Mouse (Mus musculus): ENCODE results near the gene P3h2.

The P3h2 gene

DNA sequence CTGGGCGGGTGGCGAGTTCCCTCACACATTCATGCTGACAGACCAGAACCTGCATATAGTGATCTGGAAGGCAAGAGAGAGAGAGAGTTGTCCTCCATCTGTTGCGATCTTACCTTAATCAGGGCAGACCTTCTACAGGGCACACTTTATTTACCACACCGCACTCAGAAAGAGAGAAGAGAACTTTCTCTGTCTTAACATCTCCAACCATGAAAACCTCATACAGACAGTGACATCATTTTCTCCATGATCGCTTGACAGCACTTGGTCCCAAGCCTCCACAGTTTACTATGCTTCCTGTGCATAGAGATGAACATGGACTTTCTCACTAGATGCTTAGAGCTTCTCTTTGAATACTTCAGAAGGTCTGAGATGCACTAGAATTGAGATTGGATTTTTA is 118.4 kb downstream of the P3h2 start:
- DNase-seq (ENCODE audit: extremely low spot score, low spot score): no peak

DNA sequence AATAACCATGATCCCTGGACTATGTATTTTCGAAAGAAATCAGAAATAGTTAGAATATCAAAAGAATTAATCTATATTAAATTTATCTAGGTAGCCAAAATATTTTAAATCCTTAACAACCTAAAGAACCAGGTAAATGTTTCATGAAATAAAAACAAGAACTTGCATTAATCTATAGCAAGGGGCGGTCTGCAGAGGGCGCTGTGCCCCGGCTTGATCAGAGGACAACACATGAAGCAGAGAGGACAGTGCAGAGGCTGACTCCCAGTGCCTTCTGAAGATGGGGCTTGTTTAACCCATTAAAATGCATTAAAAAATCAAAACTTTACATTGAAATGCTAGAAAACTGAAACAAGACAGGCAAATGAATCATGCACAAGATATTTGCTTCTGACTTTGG is 121.9 kb downstream of the P3h2 start:
- DNase-seq (ENCODE audit: extremely low spot score, low spot score): peak; percentile 28

DNA sequence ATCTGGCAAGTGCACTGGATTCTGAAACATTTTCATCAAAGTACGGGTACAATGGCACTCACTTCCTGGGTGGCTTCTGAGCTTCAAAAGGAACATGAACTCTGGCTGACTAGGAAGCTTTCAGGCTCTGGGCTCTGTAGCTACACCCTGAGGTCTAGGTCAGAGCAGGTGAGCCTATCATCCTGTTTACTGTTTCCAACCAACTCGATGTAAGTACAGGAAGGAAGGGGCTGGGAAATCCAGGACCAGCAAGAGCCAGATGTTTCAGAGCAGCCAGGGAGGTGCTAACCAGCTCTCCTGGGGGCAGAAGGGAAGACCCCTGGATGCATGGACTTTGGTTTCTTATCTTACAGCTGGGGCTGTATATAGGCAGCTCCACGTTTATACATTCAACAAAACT is 126.5 kb downstream of the P3h2 start:
- no peak for DNase-seq (ENCODE audit: extremely low spot score, low spot score)

DNA sequence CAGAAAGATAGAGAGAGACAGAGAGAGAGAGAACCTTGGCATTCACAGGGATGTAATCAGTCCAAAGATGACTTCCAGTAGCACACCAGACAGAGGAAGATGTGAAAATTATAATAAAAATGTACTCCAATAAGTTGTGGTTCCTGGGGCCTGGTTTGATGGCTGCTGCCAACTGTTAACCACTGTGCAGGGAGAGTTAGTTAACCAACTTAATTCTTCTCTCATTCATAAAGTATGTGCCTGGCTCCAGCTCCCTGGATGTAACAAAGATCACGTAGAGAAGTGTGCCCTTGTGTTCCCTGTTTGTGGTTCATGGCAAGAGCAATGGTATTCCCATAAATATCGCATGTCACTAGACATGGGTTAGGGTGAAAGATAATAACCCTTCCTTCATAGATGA is 128.4 kb downstream of the P3h2 start:
- DNase-seq (ENCODE audit: extremely low spot score, low spot score): no peak

DNA sequence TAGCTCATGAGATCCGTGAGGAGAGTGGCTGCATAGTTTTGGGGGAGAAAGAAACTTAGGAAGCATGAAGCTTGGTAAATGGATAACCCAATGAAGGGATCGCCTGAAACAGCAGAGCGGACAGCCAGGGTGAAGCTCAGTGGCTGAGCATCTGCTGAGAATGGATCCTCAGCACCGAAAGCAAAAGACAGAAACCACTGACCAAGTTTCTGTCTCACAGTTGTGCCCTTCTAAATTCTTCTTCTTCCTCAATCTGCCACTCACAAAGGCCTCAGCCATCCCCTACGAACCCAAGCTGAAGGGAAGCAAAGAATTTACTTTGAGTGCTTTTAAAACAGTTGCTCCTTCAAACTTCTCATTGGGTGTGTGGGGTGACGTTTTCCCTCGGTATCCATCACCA is 134.3 kb downstream of the P3h2 start:
- no peak for DNase-seq (ENCODE audit: extremely low spot score, low spot score)

DNA sequence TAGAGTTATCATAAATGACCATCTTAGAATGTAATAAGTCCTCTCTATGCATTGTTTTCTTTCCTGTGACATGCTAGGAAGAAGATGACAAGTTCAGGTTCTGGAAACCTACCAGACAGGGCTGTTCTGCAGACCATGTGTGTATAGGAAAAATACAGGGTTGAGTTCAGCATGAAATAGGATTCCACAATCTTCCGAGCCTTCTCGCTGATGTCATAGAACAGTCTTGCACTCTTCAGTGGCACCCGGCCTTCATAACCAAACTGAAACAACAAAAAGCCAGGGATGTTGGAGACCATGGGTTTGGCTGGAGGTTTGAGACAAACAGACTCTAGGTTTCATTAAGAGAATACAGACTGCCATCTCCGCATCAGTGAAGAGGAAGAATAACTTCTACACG is 134.9 kb downstream of the P3h2 start:
- no peak for DNase-seq (ENCODE audit: extremely low spot score, low spot score)

DNA sequence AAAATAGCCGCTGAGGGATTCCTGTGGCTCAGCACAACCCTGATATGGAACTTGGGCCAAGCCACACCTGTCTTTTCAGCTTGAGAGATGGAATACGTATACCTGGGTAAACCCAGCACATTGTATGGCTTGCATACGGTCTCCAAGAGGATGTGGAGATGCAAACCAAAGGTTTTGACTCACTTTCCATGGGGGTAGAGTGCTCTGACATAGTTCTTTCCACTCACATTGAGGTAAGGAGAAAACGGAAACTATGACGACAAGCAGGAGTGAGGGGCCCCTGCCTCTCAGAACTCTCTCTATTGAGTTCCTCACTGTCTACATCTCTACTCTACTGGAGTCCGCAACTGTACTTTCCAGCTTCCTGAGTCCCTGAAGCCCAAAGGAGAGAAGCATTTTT is 135.4 kb downstream of the P3h2 start:
- no peak for DNase-seq (ENCODE audit: extremely low spot score, low spot score)

DNA sequence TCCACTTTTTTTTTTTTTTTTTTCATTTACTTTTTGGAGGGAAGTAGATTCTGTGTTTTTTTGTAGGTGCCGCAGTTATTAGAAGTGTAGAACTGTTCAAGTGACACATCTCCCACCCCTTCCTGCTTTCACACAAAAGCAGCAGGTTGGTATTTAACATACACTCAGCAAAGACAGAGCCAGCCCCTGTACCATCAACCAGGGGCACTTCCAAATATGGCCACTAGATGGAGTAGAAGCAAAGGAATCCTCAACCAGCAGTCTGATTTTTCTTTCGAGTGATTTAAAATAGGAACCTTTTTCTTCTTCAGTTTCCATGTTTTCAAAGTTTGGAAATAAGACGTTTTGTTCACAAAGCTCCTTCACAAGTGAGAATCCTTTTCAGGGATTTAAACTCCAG is 138.3 kb downstream of the P3h2 start:
- peak; percentile 64 for DNase-seq (ENCODE audit: extremely low spot score, low spot score)

DNA sequence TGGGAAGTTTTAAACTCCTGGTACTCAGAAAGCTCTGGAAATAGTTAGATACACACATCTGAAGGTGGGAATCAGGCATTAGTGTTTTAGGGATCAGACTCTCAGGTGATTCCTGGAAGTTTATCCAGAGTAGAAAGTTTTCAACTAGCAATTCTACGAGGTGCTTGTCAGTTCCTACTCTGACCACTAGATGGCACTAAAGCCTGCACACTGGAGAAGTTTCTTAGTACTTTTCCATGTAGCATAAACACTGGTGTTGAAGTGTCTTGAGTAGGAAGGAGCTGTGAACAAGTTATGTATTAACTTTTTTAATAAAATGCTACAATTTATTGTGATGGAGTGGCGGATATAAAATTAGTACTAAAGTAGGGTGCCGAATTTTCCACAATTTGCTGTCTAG is 141.7 kb downstream of the P3h2 start:
- peak; percentile 47 for DNase-seq (ENCODE audit: extremely low spot score, low spot score)

DNA sequence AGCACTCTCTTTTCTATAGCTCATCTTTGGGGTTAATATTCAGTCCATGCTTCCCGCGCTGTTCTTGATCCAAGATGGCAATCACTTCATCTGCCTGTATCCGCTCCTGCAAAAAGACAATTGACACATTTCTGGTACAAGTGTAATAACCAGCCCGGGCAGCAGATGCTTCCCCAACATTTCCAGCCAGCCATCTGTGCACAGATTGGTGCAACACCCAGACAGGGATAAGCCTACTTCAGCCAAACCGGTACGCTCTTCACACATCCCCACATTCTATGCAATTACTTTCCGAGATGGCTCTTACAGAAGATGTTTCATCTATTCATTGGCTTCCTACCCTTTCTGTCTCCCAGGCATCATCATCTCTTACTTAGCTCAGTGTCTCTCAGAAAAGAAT is 145.2 kb downstream of the P3h2 start:
- no peak for DNase-seq (ENCODE audit: extremely low spot score, low spot score)

DNA sequence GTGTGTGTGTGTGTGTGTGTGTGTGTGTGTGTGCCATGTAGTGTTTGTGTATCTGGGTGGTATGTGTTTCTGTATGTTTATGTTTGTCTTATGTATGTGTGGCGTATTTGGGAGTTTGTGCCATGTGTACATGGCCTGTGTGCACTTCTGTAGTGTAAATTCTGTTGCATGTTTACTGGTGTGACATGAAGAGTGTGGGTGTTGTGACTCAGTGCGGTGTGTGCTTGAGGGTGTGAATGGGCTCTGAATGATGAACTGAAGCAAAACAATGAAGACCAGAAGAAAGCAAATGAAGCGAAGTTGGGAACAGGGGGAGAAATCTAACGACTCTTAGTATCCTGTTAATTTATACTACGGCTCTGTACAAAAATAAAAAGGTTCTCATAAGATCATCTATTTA is 145.7 kb downstream of the P3h2 start:
- DNase-seq (ENCODE audit: extremely low spot score, low spot score): no peak

DNA sequence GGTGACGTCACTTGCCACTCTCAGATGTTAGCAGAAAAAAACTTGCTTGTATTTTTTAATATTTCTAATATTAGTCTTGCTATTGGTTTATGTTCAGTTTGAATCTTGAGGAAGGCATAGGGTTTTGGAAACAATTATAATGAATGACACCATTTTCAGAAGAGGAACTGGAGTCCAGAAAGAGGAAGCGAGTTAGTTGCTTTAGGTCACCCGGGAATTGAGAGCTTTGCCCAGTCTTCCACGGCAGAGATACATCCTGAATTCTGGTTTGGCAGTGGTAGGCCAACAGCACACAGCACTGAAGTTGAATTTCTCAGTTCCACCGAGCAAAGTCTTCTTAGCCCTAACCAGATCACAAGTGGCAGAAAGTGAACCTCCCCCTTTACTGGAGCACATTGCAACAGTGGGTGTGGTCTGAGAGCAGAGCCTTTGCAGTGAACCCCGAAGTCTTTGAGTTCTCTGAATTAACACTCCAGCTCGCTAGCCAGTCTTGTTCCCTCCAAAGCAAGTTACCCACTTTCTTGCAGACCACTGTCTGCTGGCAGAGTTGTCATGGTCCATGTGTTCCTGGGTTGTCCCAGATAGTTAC is 146.8 kb downstream of the P3h2 start:
- no peak for DNase-seq (ENCODE audit: extremely low spot score, low spot score)

DNA sequence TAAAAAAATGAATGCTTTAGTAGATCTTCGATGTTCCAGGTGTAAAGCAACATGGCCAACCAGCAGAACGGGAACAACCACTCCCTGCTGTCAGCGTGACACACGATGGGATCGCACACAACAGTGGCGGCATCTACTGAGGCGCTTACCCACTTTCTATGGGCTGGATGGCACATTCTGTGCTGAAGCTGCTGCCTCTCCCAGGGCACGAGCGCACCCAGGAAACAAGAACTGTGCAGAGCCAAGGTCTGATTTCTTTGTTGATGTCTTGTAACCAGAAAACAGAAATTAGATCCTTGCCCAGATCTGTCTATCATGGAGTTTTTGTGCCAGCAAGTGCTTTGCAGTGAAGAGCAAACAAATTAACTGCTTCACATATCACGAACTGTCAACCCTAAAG is 147.4 kb downstream of the P3h2 start:
- no peak for DNase-seq (ENCODE audit: extremely low spot score, low spot score)

DNA sequence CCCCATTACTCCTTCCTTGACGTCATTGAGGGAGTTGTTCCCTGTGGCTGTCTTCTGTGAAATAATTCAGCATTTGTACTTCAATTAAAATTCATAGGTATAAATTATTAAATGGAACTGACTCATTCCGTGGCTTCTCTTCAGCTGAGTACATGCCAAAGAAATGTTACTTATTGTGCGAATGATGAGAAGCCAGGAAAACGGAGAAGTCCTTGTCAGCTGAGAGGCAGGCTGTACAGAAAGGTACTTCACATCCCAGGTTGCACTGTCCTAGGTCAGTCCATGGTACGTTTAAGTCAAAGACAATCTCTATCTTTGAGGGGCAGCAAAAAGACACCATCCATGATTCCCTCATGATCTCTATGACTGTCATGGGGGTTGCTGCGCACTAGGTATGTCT is 148.8 kb downstream of the P3h2 start:
- no peak for DNase-seq (ENCODE audit: extremely low spot score, low spot score)

DNA sequence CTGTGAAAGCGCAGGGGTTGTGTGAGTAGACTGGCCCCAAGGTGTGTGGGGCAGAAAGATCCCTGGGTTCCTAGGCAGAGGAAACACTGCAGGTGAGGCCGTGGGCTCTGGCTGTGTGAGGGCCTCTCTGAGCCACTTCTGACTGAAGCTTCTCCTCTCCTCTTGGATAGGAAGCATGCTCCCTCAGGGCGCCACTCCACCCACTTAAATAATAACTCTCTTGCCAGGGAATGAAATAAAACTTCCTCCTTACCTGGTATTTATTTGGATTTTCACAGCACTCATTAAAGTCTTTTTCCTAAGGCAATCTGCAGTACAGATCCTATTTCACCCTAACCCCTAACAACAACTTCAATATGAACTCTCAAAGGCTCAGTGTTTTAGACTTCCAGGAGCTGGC is 151.0 kb downstream of the P3h2 start:
- DNase-seq (ENCODE audit: extremely low spot score, low spot score): no peak

DNA sequence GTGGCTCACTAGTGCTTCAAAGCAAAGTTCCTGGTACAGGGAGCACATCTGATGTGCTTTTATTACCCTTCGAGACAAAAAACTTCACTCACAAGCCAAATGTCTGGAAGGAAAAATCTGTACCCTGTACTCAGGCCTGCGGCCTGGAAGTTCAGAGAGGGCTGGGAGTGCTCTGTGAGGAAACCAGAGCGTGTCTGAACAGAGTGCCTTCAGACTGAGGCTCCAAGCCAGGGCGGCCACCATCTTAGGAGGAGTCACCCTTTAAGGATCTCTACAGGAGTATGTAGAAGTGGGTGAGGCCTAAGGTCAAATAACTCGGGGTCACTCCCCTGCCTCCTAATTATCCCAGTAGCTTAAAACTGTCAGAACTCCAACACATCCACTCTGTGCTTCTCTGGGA is 152.2 kb downstream of the P3h2 start:
- DNase-seq (ENCODE audit: extremely low spot score, low spot score): no peak

DNA sequence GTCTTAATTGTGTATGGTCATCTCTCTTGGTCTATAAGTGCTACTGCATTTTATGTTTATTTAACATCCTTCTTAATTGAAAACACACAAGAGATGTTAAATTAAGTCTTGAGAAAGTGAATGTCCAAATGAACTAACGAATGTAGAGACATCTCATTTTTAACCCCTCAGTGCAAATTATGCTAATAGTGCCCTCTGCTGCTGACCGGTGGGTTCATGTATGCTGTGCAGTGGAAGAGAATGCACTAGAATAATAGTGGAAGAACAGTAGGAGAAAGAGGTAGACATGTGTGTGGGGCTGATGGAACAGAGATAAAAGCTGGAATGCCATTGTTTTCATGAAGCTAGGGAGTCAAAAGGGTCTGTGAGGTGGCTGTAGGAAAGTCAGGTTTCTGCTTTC is 153.6 kb downstream of the P3h2 start:
- no peak for DNase-seq (ENCODE audit: extremely low spot score, low spot score)

DNA sequence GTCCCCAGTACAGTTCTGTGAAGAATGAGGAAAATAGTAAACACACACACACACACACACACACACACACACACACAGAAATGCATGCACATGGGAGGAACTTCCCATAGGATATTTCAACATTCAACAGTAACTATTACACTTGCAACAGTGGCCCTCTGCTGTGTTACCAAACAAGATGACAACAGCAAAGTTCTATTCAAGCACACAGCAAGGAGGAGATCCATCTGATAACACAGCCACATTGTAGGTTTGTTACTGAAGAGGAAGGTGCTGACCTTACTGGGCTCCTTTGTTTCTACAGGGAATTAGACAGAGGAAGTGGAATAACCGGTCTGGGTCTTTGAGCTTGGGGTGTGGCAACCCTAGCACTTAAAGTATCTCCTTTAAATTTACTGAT is 157.5 kb downstream of the P3h2 start:
- DNase-seq (ENCODE audit: extremely low spot score, low spot score): no peak

DNA sequence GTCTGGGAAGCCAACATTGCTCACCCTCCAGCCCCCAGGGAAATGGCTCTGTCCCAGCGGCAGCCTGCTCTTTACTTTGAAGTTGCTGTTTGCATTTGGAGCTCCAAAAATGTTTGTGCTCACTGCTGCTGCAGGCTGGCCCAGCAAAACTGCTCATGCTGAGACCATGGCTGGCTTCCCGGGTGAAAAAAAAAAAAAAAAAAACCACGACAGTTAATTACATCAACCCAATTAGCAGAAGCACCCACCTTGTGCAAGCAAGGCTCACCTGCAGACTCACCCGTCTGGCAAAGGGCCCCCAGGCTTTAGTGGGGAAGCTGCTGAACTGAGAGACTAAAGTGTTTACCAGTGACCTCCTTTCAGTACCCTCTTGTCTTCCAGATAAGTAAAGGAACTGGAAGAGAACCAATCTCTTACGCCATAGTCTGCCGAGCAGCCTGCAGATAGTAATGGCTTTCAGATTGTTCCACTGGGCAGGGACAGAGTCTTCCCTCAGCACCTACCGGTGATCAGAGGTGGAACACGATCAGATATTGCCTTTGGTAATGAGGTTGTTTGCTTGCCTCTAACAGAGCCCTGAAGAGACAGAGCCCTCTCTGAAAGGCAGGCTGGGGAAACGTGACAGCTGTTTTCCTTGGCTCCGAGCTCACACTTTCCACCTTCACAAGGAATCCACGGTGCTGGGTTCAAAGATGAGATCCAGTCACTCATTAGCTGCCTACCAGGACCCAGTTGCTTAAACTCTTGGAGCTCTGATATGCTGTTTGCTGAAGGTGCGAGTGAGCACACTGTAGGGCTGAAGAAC is 160.2 kb downstream of the P3h2 start:
- DNase-seq (ENCODE audit: extremely low spot score, low spot score): no peak

DNA sequence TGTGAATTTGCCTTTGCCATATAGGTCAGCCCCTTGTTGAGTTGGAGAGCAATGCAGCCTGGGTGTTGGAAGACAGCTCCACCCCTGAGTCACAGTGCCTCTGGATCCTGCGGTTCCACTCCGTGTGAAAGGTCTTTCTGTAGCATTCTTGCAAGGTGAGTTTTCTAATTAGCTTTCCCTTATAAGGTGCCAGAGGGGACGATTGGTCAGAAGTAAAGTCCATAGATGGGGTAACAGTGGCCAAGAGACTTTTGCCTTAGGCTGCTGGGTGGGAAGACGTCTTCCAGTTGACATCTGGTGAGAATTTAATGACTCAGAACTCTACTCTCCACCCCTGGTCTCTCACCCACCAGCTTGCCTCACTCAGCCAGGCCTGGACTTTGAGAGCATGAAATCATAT is 163.3 kb downstream of the P3h2 start:
- DNase-seq (ENCODE audit: extremely low spot score, low spot score): no peak

DNA sequence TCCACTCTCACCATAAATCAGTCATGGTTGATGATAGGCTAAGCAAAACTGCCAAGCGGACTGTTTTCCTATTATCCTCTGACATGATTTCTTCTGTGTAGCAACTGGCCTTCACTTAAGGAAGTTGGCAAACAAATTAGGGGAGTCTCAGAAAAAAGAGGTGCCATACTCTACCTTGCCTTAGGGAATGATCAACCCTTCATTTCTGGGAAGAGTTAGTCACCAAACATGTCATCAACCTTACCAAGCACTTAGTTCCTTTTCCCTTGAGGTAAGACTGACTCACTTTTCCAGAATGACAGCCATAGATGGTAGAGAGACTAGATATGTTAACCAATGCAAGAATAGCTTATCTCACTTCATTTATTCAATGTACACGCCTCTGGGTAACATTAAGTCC is 171.4 kb downstream of the P3h2 start:
- no peak for DNase-seq (ENCODE audit: extremely low spot score, low spot score)

DNA sequence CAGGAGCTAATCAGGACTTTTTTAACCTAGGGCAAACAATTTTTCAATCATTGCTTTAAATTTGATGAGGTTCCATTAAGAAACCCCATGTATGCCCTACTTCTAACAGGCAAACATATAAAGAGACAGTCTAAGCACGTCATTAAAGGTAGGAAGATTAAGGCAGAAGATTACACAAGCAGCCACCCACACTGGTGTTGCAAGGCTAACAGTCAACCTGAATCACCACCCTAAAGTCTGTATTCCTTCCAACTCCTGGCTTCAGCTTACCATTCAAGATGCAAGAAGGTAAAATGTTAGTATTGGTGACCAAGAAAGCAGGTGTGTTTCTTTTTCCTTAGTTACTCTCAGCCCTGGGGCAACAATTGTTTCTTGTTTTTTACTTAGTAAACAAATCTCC is 193.4 kb downstream of the P3h2 start:
- DNase-seq (ENCODE audit: extremely low spot score, low spot score): no peak

Data from neural tube, embryonic 10.5 days (tissue).